Mouse (Mus musculus) embryonic facial prominence, embryonic 14.5 days (tissue): ENCODE results near the gene Tectb. TPM values are rescaled to one million over a fixed set of nuclear protein-coding genes. Genes with fewer than 3 reads are reported as not detected.

Experiments
- ATAC-seq: fragments of 200-750 bp; cut with Nextera tagmentation; 2 replicates; pipeline ENCODE4 v1.8.0; 2017; ENCODE audit warnings: low read depth, moderate number of reproducible peaks, moderate TSS enrichment
- DNase-seq: peaks from one replicate; pipeline ENCODE4 v3.0.0-alpha.2; 2015; ENCODE audit warnings: low spot score
- H3K27ac ChIP-seq: fragments of 300-500 bp; sonication (generic); replicated peaks from 2 replicates; pipeline ENCODE4 v1.5.1; 2014; ENCODE audit warnings: low read depth, mild to moderate bottlenecking, low read length, moderate library complexity
- H3K27me3 ChIP-seq: fragments of 300-500 bp; sonication (generic); replicated peaks from 2 replicates; pipeline ENCODE4 v1.6.1; 2014; ENCODE audit warnings: low read length; ENCODE audit not compliant: control insufficient read depth, insufficient read depth
- H3K36me3 ChIP-seq: fragments of 300-500 bp; sonication (generic); 2 replicates; pipeline ENCODE4 v1.6.1; 2014; ENCODE audit warnings: low read length, mixed read lengths; ENCODE audit not compliant: control insufficient read depth, insufficient read depth
- H3K4me1 ChIP-seq: fragments of 300-500 bp; sonication (generic); 2 replicates; pipeline ENCODE4 v1.6.1; 2014; ENCODE audit warnings: antibody characterized with exemption, low read length; ENCODE audit not compliant: control insufficient read depth, insufficient read depth
- H3K4me2 ChIP-seq: fragments of 300-500 bp; sonication (generic); 2 replicates; pipeline ENCODE4 v1.6.1; 2014; ENCODE audit warnings: low read depth, mild to moderate bottlenecking, low read length, moderate library complexity, mixed read lengths
- H3K4me3 ChIP-seq: fragments of 300-500 bp; sonication (generic); 2 replicates; pipeline ENCODE4 v1.5.1; 2014; ENCODE audit warnings: low read depth, mild to moderate bottlenecking, low read length
- H3K9ac ChIP-seq: fragments of 300-500 bp; sonication (generic); 2 replicates; pipeline ENCODE4 v1.6.1; 2014; ENCODE audit warnings: low read depth, mild to moderate bottlenecking, low read length, moderate library complexity, mixed read lengths
- H3K9me3 ChIP-seq: fragments of 300-500 bp; sonication (generic); 2 replicates; pipeline ENCODE4 v1.6.1; 2016; ENCODE audit warnings: low read length; ENCODE audit not compliant: control insufficient read depth
- WGBS: fragments of 180-500 bp; shearing (Covaris S2); extraction: QIAGEN DNeasy Blood & Tissue Kit; methylation state at CpG from one replicate; pipeline ENCODE4 v1.1.7; 2014; 5-methylcytosine and 5-hydroxymethylcytosine counted together
- polyA plus RNA-seq: library from polyadenylated mRNA; unstranded; fragments of >200 nt; fragmentation: Nextera tagmentation; extraction: Ambion mirVana; gene quantifications from 2 replicates; pipeline ENCODE4 v1.2.1, GENCODE M21; 2014

Gene Tectb
- polyA plus RNA-seq, 1 experiment from 2014 or later: 1.6 TPM

- H3K4me1 ChIP-seq: no peaks in the 10 kb centered on the region
- ATAC-seq (peak; percentile 26; the same call in 1 of the 2 replicates), DNase-seq (peak; percentile 62)
- no peaks in the 10 kb centered on the region for H3K36me3 ChIP-seq
- 68% methylated on average over 8 of the region's 8 CpGs for WGBS
- no peaks in the 10 kb centered on the region for H3K9me3 ChIP-seq
- no peaks in the 10 kb centered on the region for H3K27me3 ChIP-seq
- peak overlapping the region; percentile 67; the same call in 1 of the 2 replicates for H3K4me2 ChIP-seq
- H3K9ac ChIP-seq: no peak overlapping the region
- H3K4me3 ChIP-seq: no peak overlapping the region
- no peak overlapping the region for H3K27ac ChIP-seq
Measured at GRCm38 (mm10) chr19:55219359-55219758, 38.8 kb downstream of the Tectb start.

- DNase-seq (no peak), ATAC-seq (no peak)
- whole genome bisulfite sequencing: 85% methylated on average over 6 of the region's 6 CpGs
Measured at GRCm38 (mm10) chr19:55221208-55221607, 40.7 kb downstream of the Tectb start.

GRCm38 (mm10) chr19:55222268-55222667 is 41.7 kb downstream of the Tectb start:
- Histone ChIP-seq H3K27me3 (no peaks in the 10 kb centered on the region), H3K4me2 (no peak overlapping the region), H3K27ac (no peak overlapping the region), H3K4me3 (no peak overlapping the region), H3K36me3 (no peaks in the 10 kb centered on the region), H3K4me1 (no peaks in the 10 kb centered on the region), H3K9me3 (no peaks in the 10 kb centered on the region), H3K9ac (no peak overlapping the region)
- DNase-seq (no peak), ATAC-seq (no peak)
- 89% methylated on average over 9 of the region's 9 CpGs for WGBS

More at GRCm38 (mm10) chr19:55221208-55221607, 40.7 kb downstream of the Tectb start:
- H3K27me3 ChIP-seq: no peaks in the 10 kb centered on the region
- H3K9me3 ChIP-seq: no peaks in the 10 kb centered on the region
- no peaks in the 10 kb centered on the region for H3K4me1 ChIP-seq
- no peak overlapping the region for H3K4me3 ChIP-seq
- no peak overlapping the region for H3K4me2 ChIP-seq
- no peaks in the 10 kb centered on the region for H3K36me3 ChIP-seq
- no peak overlapping the region for H3K27ac ChIP-seq
- no peak overlapping the region for H3K9ac ChIP-seq

- Histone ChIP-seq H3K36me3 (no peaks in the 10 kb centered on the region), H3K27me3 (no peaks in the 10 kb centered on the region), H3K4me1 (no peaks in the 10 kb centered on the region), H3K9ac (no peak overlapping the region), H3K27ac (no peak overlapping the region), H3K4me2 (no peak overlapping the region), H3K4me3 (no peak overlapping the region), H3K9me3 (no peaks in the 10 kb centered on the region)
- no peak for DNase-seq
- WGBS: 60% methylated on average over 5 of the region's 5 CpGs
- ATAC-seq: no peak
Measured at GRCm38 (mm10) chr19:55226621-55227020, 46.1 kb downstream of the Tectb start.

GRCm38 (mm10) chr19:55227135-55227534 is 46.6 kb downstream of the Tectb start:
- ATAC-seq (no peak), DNase-seq (no peak)
- Histone ChIP-seq H3K27ac (no peak overlapping the region), H3K9ac (no peak overlapping the region), H3K36me3 (no peaks in the 10 kb centered on the region), H3K27me3 (no peaks in the 10 kb centered on the region), H3K4me2 (no peak overlapping the region), H3K4me3 (no peak overlapping the region), H3K9me3 (no peaks in the 10 kb centered on the region), H3K4me1 (no peaks in the 10 kb centered on the region)
- 80% methylated on average over 7 of the region's 7 CpGs for WGBS

- 73% methylated on average over 10 of the region's 10 CpGs for WGBS
- Histone ChIP-seq H3K27me3 (no peaks in the 10 kb centered on the region), H3K9ac (no peak overlapping the region), H3K4me1 (no peaks in the 10 kb centered on the region), H3K4me2 (no peak overlapping the region), H3K9me3 (no peaks in the 10 kb centered on the region), H3K36me3 (no peaks in the 10 kb centered on the region), H3K4me3 (no peak overlapping the region), H3K27ac (no peak overlapping the region)
- no peak for ATAC-seq
- DNase-seq: no peak
Measured at GRCm38 (mm10) chr19:55231081-55231480, 50.5 kb downstream of the Tectb start.

GRCm38 (mm10) chr19:55232136-55232535 is 51.6 kb downstream of the Tectb start:
- no peaks in the 10 kb centered on the region for H3K27me3 ChIP-seq
- 54% methylated on average over 8 of the region's 8 CpGs for WGBS
- no peak for ATAC-seq

GRCm38 (mm10) chr19:55236026-55236425 is 55.5 kb downstream of the Tectb start:
- no peak for ATAC-seq

More at GRCm38 (mm10) chr19:55232136-55232535, 51.6 kb downstream of the Tectb start:
- no peak overlapping the region for H3K4me3 ChIP-seq
- no peak overlapping the region for H3K27ac ChIP-seq
- H3K36me3 ChIP-seq: no peaks in the 10 kb centered on the region
- peak; percentile 8 for DNase-seq
- H3K4me2 ChIP-seq: no peak overlapping the region
- H3K9ac ChIP-seq: no peak overlapping the region
- no peaks in the 10 kb centered on the region for H3K4me1 ChIP-seq
- H3K9me3 ChIP-seq: no peaks in the 10 kb centered on the region

GRCm38 (mm10) chr19:55236564-55236963 is 56.0 kb downstream of the Tectb start:
- no peak overlapping the region for H3K4me2 ChIP-seq
- 77% methylated on average over 5 of the region's 5 CpGs for WGBS
- H3K27ac ChIP-seq: no peak overlapping the region
- DNase-seq (no peak), ATAC-seq (no peak)
- H3K27me3 ChIP-seq: no peaks in the 10 kb centered on the region
- no peaks in the 10 kb centered on the region for H3K4me1 ChIP-seq
- H3K9me3 ChIP-seq: no peaks in the 10 kb centered on the region
- H3K4me3 ChIP-seq: no peak overlapping the region
- no peaks in the 10 kb centered on the region for H3K36me3 ChIP-seq
- no peak overlapping the region for H3K9ac ChIP-seq

More at GRCm38 (mm10) chr19:55236026-55236425, 55.5 kb downstream of the Tectb start:
- DNase-seq: no peak
- H3K27me3 ChIP-seq: no peaks in the 10 kb centered on the region
- no peak overlapping the region for H3K4me3 ChIP-seq
- H3K4me1 ChIP-seq: no peaks in the 10 kb centered on the region
- H3K36me3 ChIP-seq: no peaks in the 10 kb centered on the region
- 38% methylated on average over 2 of the region's 2 CpGs for WGBS
- no peak overlapping the region for H3K4me2 ChIP-seq
- H3K27ac ChIP-seq: no peak overlapping the region
- no peak overlapping the region for H3K9ac ChIP-seq
- H3K9me3 ChIP-seq: no peaks in the 10 kb centered on the region
